Mouse (Mus musculus) adrenal gland, adult 8-10 months (tissue): ENCODE measurements around the gene Rps27. TPM values are rescaled to one million over a fixed set of nuclear protein-coding genes. Genes with fewer than 3 reads are reported as not detected.

Experiments used
- total RNA-seq, 4 experiments: library from RNA; stranded (reverse); gene quantifications; 2 replicates each; pipeline ENCODE4 v1.2.4; 2022

Gene Rps27
- total RNA-seq, 4 experiments from 2014 or later: 1,658 to 2,346 (median 2,053) TPM

Other genes with a start within 250 kb of the Rps27 start
- gene Hax1, start 214.9 kb downstream of the Rps27 start, total RNA-seq: 100 to 1,000 TPM; 131 to 171 (median 149) TPM
- 100 to 1,000 TPM in 3 of 4 experiments, 10 to 100 TPM in 1; 88.7 to 119 (median 108) TPM for gene 4933434E20Rik, start 162.0 kb downstream of the Rps27 start, total RNA-seq
- gene Ubap2l, start 161.0 kb downstream of the Rps27 start, total RNA-seq: 100 to 1,000 TPM; 135 to 210 (median 161) TPM
- 100 to 1,000 TPM; 162 to 262 (median 231) TPM for gene Tpm3, start 141.0 kb downstream of the Rps27 start, total RNA-seq
- 1 to 10 TPM in 1 of 4 experiments, under 1 TPM in 3; 0.35 to 1.1 (median 0.54) TPM for gene Nup210l, start 109.5 kb downstream of the Rps27 start, total RNA-seq
- 10 to 100 TPM; 28.8 to 42.4 (median 34.9) TPM for gene Rab13, start within 50 bp of the Rps27 start, total RNA-seq
- gene Jtb, start 17.9 kb upstream of the Rps27 start, total RNA-seq: 10 to 100 TPM; 64.2 to 76.1 (median 70.4) TPM
- 1 to 10 TPM in 1 of 4 experiments, under 1 TPM in 3; 0.35 to 1.3 (median 0.63) TPM for gene Creb3l4, start 29.9 kb upstream of the Rps27 start, total RNA-seq
- 100 to 1,000 TPM; 129 to 172 (median 151) TPM for gene Slc39a1, start 34.5 kb upstream of the Rps27 start, total RNA-seq
- gene Crtc2, start 40.5 kb upstream of the Rps27 start, total RNA-seq: 10 to 100 TPM; 43.5 to 73.2 (median 63.9) TPM
- 10 to 100 TPM in 3 of 4 experiments, 1 to 10 TPM in 1; 9.2 to 14.5 (median 12.8) TPM for gene Dennd4b, start 51.5 kb upstream of the Rps27 start, total RNA-seq
- 10 to 100 TPM; 62.6 to 85.2 (median 71.6) TPM for gene Gatad2b, start 79.5 kb upstream of the Rps27 start, total RNA-seq
- gene Slc27a3, start 176.3 kb upstream of the Rps27 start, total RNA-seq: 100 to 1,000 TPM; 132 to 297 (median 196) TPM
- gene Ints3, start 220.0 kb upstream of the Rps27 start, total RNA-seq: 100 to 1,000 TPM; 107 to 119 (median 110) TPM